Mouse (Mus musculus) cerebellum, adult 2 months (tissue): ENCODE data around the gene Col15a1.

Experiments used
- CTCF ChIP-seq: fragments of 200-500 bp; IDR thresholded peaks from 2 replicates; pipeline ENCODE4 v1.5.1; 2011; ENCODE audit warnings: low read depth, mild to moderate bottlenecking, control low read depth, low read length, moderate library complexity, borderline replicate concordance; ENCODE audit not compliant: insufficient read depth
- POLR2A ChIP-seq: fragments of 200-500 bp; IDR thresholded peaks from 2 replicates; pipeline ENCODE4 v1.6.1; 2011; ENCODE audit warnings: low read length, control low read depth, borderline replicate concordance; ENCODE audit not compliant: insufficient read depth

- TF ChIP-seq CTCF: no peak
- no peak for TF ChIP-seq POLR2A
These were observed 36.7 kb downstream of the Col15a1 start for GRCm38 (mm10) chr4:47244651-47245050.
